Comparison of ENCODE assay signal across 11 mouse cellular contexts in genomic region chr17:47606220-47606619, GRCm38 (mm10). TPM values are rescaled to one million over a fixed set of nuclear protein-coding genes. Genes with fewer than 3 reads are reported as not detected.
DNase-seq lines count a peak whose midpoint lies in the region; ATAC-seq and TF ChIP-seq lines count a peak whose summit lies in the region.
"Had no signal": no experiment of that assay in that cellular context is flagged by ENCODE, and none has a peak within 500 bp of the region (broad histone marks: within the 10 kb centered on the region; RNA-seq: fewer than 3 reads in every experiment).

No protein-coding gene starts in this region.

- peak; percentile 40 for DNase-seq in adrenal gland, postnatal 10 days
- no peak for DNase-seq in adrenal gland, adult 8-10 months
- peak; percentile 55 for DNase-seq in kidney, postnatal 10 days
- peak; percentile 38 for DNase-seq in MN1 (ENCODE audit: low spot score)
- no peak for DNase-seq in stomach, postnatal 0 days (ENCODE audit: low spot score)
- DNase-seq in right cerebral cortex, adult 2 months (ENCODE audit: low spot score in 2 of 2), result no peak
- DNase-seq in gastrocnemius, adult 8-10 months (ENCODE audit: low spot score in 2 of 2), result no peak
- DNase-seq: gastrocnemius, postnatal 36 days had no signal

- ATAC-seq in kidney, embryonic 15.5 days (replicated peaks; ENCODE audit: low FRiP score), result no peak
- ATAC-seq in stomach, postnatal 0 days (ENCODE audit: low FRiP score, low TSS enrichment), result no peak

- no peak overlapping the region for H3K27ac ChIP-seq in kidney, embryonic 15.5 days
- no peak overlapping the region for H3K27ac ChIP-seq in stomach, postnatal 0 days (replicated peaks)
- H3K27ac ChIP-seq: embryonic facial prominence, embryonic 15.5 days; hindbrain, embryonic 15.5 days had no signal

- no peaks in the 10 kb centered on the region for H3K27me3 ChIP-seq in kidney, embryonic 15.5 days
- H3K27me3 ChIP-seq in stomach, postnatal 0 days (ENCODE audit: control insufficient read depth, insufficient read depth, low read length), result no peaks in the 10 kb centered on the region
- H3K27me3 ChIP-seq: embryonic facial prominence, embryonic 15.5 days; hindbrain, embryonic 15.5 days had no signal

- no peak for TF ChIP-seq EP300 in stomach, postnatal 0 days (optimal IDR thresholded peaks at IDR 0.05)

- peaks cover 78% of the 10 kb centered on the region for H3K36me3 ChIP-seq in kidney, embryonic 15.5 days
- H3K36me3 ChIP-seq in stomach, postnatal 0 days (ENCODE audit: control insufficient read depth, insufficient read depth, low read length), result peaks cover 16% of the 10 kb centered on the region

- H3K9me3 ChIP-seq in kidney, embryonic 15.5 days (replicated peaks), result no peaks in the 10 kb centered on the region
- H3K9me3 ChIP-seq in stomach, postnatal 0 days (ENCODE audit: control insufficient read depth, low read length), result no peaks in the 10 kb centered on the region
- H3K9me3 ChIP-seq: embryonic facial prominence, embryonic 15.5 days; hindbrain, embryonic 15.5 days had no signal

- TF ChIP-seq CTCF in stomach, postnatal 0 days (IDR thresholded peaks at IDR 0.05; ENCODE audit: low read depth), result peak; percentile 62

- peaks cover 12% of the 10 kb centered on the region for H3K4me1 ChIP-seq in kidney, embryonic 15.5 days
- H3K4me1 ChIP-seq in stomach, postnatal 0 days (replicated peaks; ENCODE audit: control insufficient read depth, insufficient read depth), result no peaks in the 10 kb centered on the region

- H3K4me3 ChIP-seq in kidney, embryonic 15.5 days (replicated peaks), result no peak overlapping the region
- no peak overlapping the region for H3K4me3 ChIP-seq in stomach, postnatal 0 days (ENCODE audit: low read depth, low read length)
- H3K4me3 ChIP-seq: embryonic facial prominence, embryonic 15.5 days; hindbrain, embryonic 15.5 days had no signal

- no peak overlapping the region for H3K9ac ChIP-seq in kidney, embryonic 15.5 days
- H3K9ac ChIP-seq in stomach, postnatal 0 days (ENCODE audit: low read length), result no peak overlapping the region
- H3K9ac ChIP-seq: embryonic facial prominence, embryonic 15.5 days; hindbrain, embryonic 15.5 days had no signal

- H3K4me2 ChIP-seq in kidney, embryonic 15.5 days, result no peak overlapping the region
- no peak overlapping the region for H3K4me2 ChIP-seq in stomach, postnatal 0 days (replicated peaks; ENCODE audit: low read depth)
- H3K4me2 ChIP-seq: embryonic facial prominence, embryonic 15.5 days; hindbrain, embryonic 15.5 days had no signal

- 75% methylated on average over 5 of the region's 5 CpGs for WGBS in kidney, embryonic 15.5 days
- 70% methylated on average over 5 of the region's 5 CpGs for WGBS in stomach, postnatal 0 days

RNA-seq across cellular contexts. Expression of gene Bysl, which starts 5.1 kb away (rescaled TPM):
- total RNA-seq in adrenal gland, postnatal 10 days (2021), result 10 to 100 TPM; 14.1 to 16.6 TPM
- total RNA-seq in adrenal gland, adult 8-10 months (2022), result 10 to 100 TPM; 17.0 to 18.6 (median 17.9) TPM
- 23.8 and 26.5 TPM in 2 replicates for polyA plus RNA-seq in kidney, embryonic 15.5 days (2015; fragmentation: Nextera tagmentation; extraction: Ambion mirVana)
- polyA plus RNA-seq in stomach, postnatal 0 days (2015; fragmentation: Nextera tagmentation; extraction: Ambion mirVana), result 13.4 and 13.6 TPM in 2 replicates
- 10 to 100 TPM; 13.8 to 16.5 (median 14.2) TPM for total RNA-seq in gastrocnemius, adult 8-10 months (2022)

RNA-seq across cellular contexts. Expression of gene Med20, which starts 5.2 kb away (rescaled TPM):
- total RNA-seq in adrenal gland, postnatal 10 days (2021), result 10 to 100 TPM; 38.1 to 39.8 TPM
- total RNA-seq in adrenal gland, adult 8-10 months (2022), result 10 to 100 TPM; 42.6 to 53.7 (median 48.3) TPM
- 45.7 TPM in 2 replicates for polyA plus RNA-seq in kidney, embryonic 15.5 days (2015; fragmentation: Nextera tagmentation; extraction: Ambion mirVana)
- 23.8 and 25.1 TPM in 2 replicates for polyA plus RNA-seq in stomach, postnatal 0 days (2015; fragmentation: Nextera tagmentation; extraction: Ambion mirVana)
- total RNA-seq in gastrocnemius, adult 8-10 months (2022), result 10 to 100 TPM; 13.3 to 19.3 (median 18.1) TPM

RNA-seq across cellular contexts. Expression of gene Gm20517, which starts 5.2 kb away (rescaled TPM):
- 1 to 10 TPM; 2.8 to 5.5 TPM for total RNA-seq in adrenal gland, postnatal 10 days (2021)
- 1 to 10 TPM; 3.5 to 6.0 (median 5.1) TPM for total RNA-seq in adrenal gland, adult 8-10 months (2022)
- 0.81 and 1.4 TPM in 2 replicates for polyA plus RNA-seq in kidney, embryonic 15.5 days (2015; fragmentation: Nextera tagmentation; extraction: Ambion mirVana)
- 1.1 and 1.5 TPM in 2 replicates for polyA plus RNA-seq in stomach, postnatal 0 days (2015; fragmentation: Nextera tagmentation; extraction: Ambion mirVana)
- 1 to 10 TPM in 3 of 4 experiments, under 1 TPM in 1; 0.77 to 2.8 (median 1.6) TPM for total RNA-seq in gastrocnemius, adult 8-10 months (2022)

RNA-seq across cellular contexts. Expression of gene Usp49, which starts 24.3 kb away (rescaled TPM):
- total RNA-seq in adrenal gland, postnatal 10 days (2021), result 1 to 10 TPM; 6.8 to 9.0 TPM
- 10 to 100 TPM in 1 of 4 experiments, 1 to 10 TPM in 3; 4.1 to 11.1 (median 6.8) TPM for total RNA-seq in adrenal gland, adult 8-10 months (2022)
- 4.6 and 5.0 TPM in 2 replicates for polyA plus RNA-seq in kidney, embryonic 15.5 days (2015; fragmentation: Nextera tagmentation; extraction: Ambion mirVana)
- 1.9 and 2.1 TPM in 2 replicates for polyA plus RNA-seq in stomach, postnatal 0 days (2015; fragmentation: Nextera tagmentation; extraction: Ambion mirVana)
- 1 to 10 TPM; 2.0 to 3.4 (median 3.2) TPM for total RNA-seq in gastrocnemius, adult 8-10 months (2022)

Comparison
In these comparisons a context has a peak if more than half of its experiments do, and no peak if none do; other contexts are left out.
1. DNase-seq: peak in adrenal gland, postnatal 10 days (single experiment), kidney, postnatal 10 days (single experiment) and MN1 (single experiment); none in adrenal gland, adult 8-10 months (single experiment), stomach, postnatal 0 days (single experiment), right cerebral cortex, adult 2 months (0 of 2) and gastrocnemius, adult 8-10 months (0 of 2).